Mouse (Mus musculus) adrenal gland, adult 18-20 months (tissue): ENCODE measurements around the gene Cep57l1. TPM values are rescaled to one million over a fixed set of nuclear protein-coding genes. Genes with fewer than 3 reads are reported as not detected.

Experiments used
- DNase-seq, 2 experiments: peaks; one replicate each; pipeline ENCODE4 v3.0.0; 2021 to 2022; ENCODE audit warnings: low spot score in 2 of 2
- total RNA-seq, 2 experiments: library from RNA; stranded (reverse); gene quantifications; 1 replicate in 1 of 2; 2 replicates in 1 of 2; pipeline ENCODE4 v1.2.3; 2021

Gene Cep57l1
- total RNA-seq, 2 experiments from 2014 or later: 4.0 to 4.5 TPM

GRCm38 (mm10) chr10:41746554-41746953 lies 63.1 kb downstream of the Cep57l1 start:
- no peak for DNase-seq

DNA sequence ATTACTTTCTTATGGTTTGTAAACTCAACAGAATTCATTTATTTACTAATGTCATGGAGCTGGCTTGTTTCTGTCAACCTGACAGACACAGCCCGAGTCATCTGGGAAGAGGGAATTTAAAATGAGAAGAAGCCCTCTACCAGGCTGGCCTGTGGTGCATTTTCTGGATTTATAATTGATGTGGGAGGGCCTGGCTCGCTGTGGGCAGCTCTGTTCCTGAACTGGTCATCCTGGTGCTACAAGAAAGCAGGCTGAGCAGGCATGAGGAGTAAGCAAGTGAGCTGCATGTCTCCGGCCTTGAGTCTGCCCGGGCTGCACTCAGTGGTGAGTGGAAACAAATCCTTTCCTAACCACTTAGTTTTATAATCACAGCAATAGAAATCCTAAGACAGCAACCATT lies 65.7 kb downstream of the Cep57l1 start:
- no peak for DNase-seq

DNA sequence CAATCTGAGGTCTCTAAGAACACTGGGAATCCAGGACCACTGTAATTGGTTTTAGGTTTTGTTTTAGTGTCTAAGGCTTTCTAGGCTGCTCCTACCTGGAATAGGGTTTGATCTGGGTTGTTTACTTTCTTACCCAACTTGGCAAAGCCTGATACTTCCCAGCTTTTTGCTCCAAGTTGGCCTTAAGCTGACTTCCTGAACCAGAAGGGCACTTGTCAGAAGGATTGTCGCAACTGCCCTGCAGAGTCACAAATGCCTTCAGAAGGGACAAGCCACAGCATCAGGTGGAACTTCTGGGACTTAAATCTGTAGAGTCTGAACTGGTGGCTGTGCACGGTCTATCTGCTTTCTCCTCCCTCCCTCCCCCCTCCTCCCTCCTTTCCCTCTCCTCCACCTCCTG lies 69.5 kb downstream of the Cep57l1 start:
- no peak for DNase-seq

DNA sequence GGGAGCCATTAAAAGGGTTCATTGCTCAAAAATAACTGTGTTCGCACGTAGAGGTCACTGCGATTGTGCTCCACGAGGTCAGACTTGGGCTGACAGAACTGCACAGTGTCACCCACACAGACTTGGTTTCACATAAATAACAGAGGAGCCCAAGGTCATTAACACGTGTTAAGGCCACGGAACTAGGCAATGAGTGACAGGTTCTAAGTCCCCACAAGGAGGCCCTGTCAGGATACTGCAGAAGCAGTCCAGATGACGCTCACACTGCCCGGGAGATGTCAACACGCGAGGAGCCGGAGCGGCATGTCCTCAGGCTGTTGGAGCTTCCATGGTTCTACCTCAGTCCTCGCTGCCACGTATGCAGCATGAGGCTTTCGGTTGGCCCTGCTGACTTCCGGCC lies 72.4 kb downstream of the Cep57l1 start:
- DNase-seq: no peak

DNA sequence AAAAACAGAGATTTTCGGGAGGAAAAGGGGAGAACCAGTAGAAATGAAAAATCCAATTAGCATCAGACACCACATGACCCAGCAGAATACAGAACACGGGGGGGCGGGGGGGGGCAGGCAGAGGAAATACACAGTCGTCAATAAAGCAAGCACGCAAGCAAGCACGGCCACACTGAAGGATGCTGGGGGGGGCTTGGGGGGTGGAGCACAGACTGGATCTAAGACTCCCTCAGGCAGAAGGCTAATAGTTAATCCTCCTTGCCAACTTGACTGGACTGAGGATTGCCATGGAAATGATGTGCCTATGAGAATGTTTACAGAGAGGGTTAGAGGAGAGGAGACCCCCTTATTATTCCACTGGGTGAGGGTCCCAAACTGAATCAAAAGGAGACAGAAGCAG lies 74.3 kb downstream of the Cep57l1 start:
- DNase-seq: no peak

GRCm38 (mm10) chr10:41733214-41733613 lies 76.5 kb downstream of the Cep57l1 start:
- DNase-seq: no peak

- no peak for DNase-seq
Measured at GRCm38 (mm10) chr10:41731932-41732331, 77.7 kb downstream of the Cep57l1 start.

DNA sequence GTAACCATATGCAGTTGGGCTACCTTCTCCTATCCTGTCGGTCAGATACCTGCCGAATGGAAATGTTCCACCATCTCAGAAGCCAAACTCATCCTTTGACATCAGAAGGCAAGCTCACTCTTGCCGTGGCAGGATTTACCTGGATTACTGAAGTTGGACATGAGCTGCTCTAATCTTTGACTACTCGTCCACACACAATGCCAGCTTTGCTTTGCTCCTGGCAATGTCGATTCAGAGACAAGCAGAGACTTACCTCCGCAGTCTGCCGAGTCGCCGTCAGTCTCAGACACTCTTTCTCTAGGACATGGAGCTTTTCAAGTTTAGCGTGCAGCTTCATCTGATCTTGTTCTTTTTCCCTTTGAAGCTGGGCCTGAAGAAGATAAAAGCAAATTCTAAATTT lies 78.9 kb downstream of the Cep57l1 start:
- DNase-seq: no peak

GRCm38 (mm10) chr10:41726215-41726614 lies 83.5 kb downstream of the Cep57l1 start:
- DNase-seq: no peak

DNA sequence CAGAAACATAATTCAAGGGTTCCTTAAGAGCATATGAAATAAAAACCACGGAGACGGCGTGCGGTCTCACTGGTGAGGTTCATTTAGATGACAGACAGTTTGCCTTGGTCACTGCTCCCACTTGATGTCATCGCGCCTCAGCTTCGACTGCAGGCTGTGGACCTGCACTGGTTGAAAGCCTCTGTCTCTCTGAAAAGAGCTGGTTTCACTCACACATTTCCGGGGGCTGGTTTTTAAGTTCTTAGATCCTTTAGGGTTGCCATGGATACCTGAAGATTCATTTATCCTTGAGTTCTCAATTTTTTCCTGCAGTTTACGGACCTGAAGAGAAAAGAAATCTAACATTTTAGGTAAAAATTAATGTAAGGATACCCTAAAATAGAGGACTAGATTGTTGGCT lies 90.1 kb downstream of the Cep57l1 start:
- DNase-seq: no peak

DNA sequence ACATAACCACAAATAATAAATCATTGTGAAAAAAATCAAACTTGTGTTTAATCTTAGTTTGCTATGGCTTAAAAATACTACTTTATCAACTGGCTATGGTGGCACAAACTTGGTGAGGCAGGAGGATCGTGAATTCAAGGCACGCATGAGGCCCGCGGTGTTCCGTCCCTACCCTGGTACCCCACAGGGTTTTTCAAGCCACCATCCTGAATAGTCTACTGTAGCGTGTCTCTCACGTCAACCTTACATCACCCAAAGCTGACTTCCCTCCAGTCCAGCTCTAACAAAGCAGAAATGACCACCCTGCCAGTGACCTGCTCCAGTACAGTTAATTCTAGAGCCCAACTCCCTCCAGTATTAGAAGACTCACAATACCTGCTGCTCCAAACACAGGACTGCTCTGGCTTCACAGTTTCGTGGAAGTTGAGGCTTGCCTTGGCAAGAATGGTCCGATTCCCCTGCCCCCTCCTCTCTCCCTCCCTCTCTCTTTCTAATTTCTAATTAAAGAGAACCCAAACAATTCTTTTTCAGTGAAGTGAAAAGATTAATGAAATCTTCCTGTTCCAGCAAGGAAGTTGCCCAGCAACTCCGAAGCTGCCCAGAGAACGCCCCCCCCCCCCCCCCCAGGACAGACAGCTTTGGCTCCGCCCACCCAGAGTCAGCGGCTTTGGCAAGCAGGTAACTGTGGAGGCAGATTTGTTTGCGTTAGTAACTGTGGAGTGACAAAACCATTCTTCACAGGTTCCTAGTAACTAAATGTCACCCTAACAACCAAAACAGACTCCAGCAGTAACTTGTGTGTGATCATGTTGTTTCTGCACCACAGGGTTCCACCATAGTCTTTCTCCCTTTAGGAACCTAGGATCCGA lies 93.4 kb downstream of the Cep57l1 start, which contains the start of gene Ccdc162:
Gene Ccdc162, minus strand, starts transcription at position 606 of the 869 bp plus-strand sequence.
- no peak for DNase-seq

DNA sequence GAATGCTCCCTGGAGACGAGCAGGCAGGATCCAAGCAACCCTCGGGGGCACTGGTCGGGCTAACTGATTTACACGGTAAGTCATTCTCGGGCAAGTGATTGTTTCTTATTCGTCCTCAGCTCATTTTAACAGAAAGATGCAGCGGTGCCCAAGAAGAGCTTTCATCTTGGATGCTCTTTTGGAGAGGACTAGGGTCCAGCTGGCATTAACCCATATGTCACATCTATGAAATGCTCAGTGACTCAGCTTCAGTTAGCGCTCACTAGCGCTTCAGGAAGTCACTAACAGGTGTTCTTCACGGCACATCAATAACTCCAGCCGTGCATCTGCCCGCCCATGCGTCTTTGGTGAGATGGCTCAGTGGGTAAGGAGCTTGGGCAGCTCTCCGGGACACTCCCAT lies 94.1 kb downstream of the Cep57l1 start:
- no peak for DNase-seq

- DNase-seq: no peak
Measured at GRCm38 (mm10) chr10:41711467-41711866, 98.2 kb downstream of the Cep57l1 start.

GRCm38 (mm10) chr10:41710773-41711172 lies 98.9 kb downstream of the Cep57l1 start:
- no peak for DNase-seq

DNA sequence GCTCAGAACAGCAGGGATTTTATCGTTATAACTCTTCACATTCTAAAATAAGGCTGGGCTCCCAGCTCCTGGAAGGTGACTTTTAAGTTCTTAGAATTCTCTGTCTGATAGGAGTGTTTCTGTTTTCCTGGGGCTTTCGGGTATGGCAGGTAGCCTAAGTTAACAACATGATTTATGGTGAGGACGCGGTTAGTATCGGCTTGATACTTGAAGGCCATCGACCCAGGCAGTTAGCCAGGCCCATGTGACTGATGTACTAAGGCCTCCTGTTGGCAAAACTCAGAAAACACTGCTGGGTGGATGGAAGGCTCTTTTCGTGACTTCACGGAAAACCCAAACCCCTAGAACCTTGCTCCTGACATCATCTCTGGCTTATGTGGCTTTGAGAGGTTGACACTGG lies 100.3 kb downstream of the Cep57l1 start:
- peak; percentile 33 to 50 for DNase-seq

- no peak for DNase-seq
Measured at GRCm38 (mm10) chr10:41699669-41700068, 110.0 kb downstream of the Cep57l1 start.

GRCm38 (mm10) chr10:41697040-41697439 lies 112.6 kb downstream of the Cep57l1 start:
- no peak for DNase-seq

DNA sequence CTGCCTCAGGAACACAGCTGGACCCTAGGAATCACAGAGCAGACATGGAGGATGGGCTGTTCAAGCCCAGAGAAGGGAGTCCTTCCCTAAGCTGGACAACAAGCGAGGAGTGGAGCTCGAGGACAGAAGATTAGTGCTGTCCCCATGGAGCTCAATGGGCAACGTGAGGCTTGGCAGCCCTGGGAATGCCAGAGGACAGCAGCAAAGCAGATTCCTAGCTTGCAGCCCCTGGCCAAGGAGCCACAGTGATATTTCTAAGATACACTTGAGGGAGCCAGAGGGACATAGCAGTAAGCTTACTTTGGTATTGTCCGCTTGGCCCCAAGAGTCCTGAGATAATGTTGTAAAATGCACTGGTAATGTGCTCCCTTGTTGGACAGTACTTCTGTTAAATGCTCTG lies 118.7 kb downstream of the Cep57l1 start:
- no peak for DNase-seq

GRCm38 (mm10) chr10:41689941-41690887 lies 119.5 kb downstream of the Cep57l1 start:
- peak; percentile 52 to 59 for DNase-seq

GRCm38 (mm10) chr10:41684548-41684996 lies 125.1 kb downstream of the Cep57l1 start:
- no peak for DNase-seq

DNA sequence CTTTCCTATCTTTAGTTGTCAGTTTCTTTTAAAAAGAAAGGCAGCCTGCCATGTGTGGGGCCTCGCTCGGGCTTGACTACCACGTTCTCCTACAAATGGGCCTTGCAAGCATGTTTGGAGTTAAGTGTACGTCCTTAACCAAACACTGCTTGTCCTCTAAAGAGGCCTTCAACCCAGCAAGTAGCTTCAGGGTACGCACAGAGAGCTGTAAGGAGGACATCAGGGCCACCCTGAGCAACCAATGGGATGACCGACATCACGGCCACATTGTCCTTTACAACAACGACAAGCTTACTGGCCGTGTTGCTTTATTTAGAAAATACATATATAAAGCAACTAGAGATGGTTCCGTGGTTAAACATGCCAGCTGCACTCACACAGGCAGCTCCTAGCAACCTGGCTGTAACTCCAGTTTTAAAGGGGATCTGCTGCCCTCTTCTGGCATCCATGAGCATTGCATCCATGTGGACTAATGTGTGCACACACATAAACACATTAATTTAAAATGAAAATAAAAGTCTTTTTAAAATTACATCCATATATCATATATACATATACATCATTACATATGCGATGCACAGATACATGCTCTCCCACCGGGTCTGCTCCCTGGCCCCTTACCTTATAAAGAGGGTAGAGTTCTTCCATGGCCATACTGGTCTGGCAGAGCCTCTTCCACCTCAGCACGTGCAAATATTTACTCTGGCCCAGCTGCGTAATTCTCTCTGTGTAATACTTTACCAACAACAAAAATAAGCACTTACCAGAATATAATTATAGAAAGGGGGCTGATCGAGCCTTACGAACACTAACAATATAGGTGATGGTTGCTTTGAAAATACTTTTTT lies 126.9 kb downstream of the Cep57l1 start:
- DNase-seq: peak; percentile 80 to 85
